Comparison of ENCODE assay signal across 12 mouse cellular contexts in genomic region chr1:159065024-159065423, GRCm38 (mm10).
DNase-seq lines count a peak whose midpoint lies in the region; ATAC-seq and TF ChIP-seq lines count a peak whose summit lies in the region.
"Had no signal": no experiment of that assay in that cellular context is flagged by ENCODE, and none has a peak within 500 bp of the region (broad histone marks: within the 10 kb centered on the region; RNA-seq: fewer than 3 reads in every experiment).

No protein-coding gene starts in this region.

- no peaks in the 10 kb centered on the region for H3K9me3 ChIP-seq in heart, embryonic 11.5 days (replicated peaks; ENCODE audit: control insufficient read depth, low read length)
- no peaks in the 10 kb centered on the region for H3K9me3 ChIP-seq in heart, postnatal 0 days (replicated peaks; ENCODE audit: control insufficient read depth, low read length)
- H3K9me3 ChIP-seq: hindbrain, embryonic 13.5 days; neural tube, embryonic 15.5 days had no signal

- H3K4me1 ChIP-seq in heart, embryonic 11.5 days (ENCODE audit: control insufficient read depth, insufficient read depth, low read length): no peaks in the 10 kb centered on the region
- H3K4me1 ChIP-seq in heart, postnatal 0 days (ENCODE audit: control insufficient read depth, insufficient read depth): no peaks in the 10 kb centered on the region
- H3K4me1 ChIP-seq: hindbrain, embryonic 13.5 days; neural tube, embryonic 15.5 days had no signal

- intact Hi-C loops in gastrocnemius, adult 2 months (cut with DNase I): no loop called here

- H3K9ac ChIP-seq in heart, embryonic 11.5 days (ENCODE audit: low read depth, low read length): no peak overlapping the region
- no peak overlapping the region for H3K9ac ChIP-seq in heart, postnatal 0 days (replicated peaks; ENCODE audit: low read depth, low read length)
- H3K9ac ChIP-seq: hindbrain, embryonic 13.5 days; liver, embryonic 14.5 days; neural tube, embryonic 15.5 days had no signal

- TF ChIP-seq CTCF in heart, postnatal 0 days (IDR thresholded peaks at IDR 0.05; ENCODE audit: low read depth): no peak
- no peak for TF ChIP-seq CTCF in gastrocnemius, adult 2 months (IDR thresholded peaks at IDR 0.05)

- WGBS in heart, embryonic 11.5 days (ENCODE audit: insufficient replicate concordance): 38% methylated on average over 1 of the region's 1 CpGs
- WGBS in heart, postnatal 0 days: 13% methylated on average over 1 of the region's 1 CpGs

- no peak for TF ChIP-seq EP300 in heart, postnatal 0 days (IDR thresholded peaks at IDR 0.05; ENCODE audit: low read depth)

- H3K27ac ChIP-seq in heart, embryonic 11.5 days (ENCODE audit: low read depth, low read length): no peak overlapping the region
- no peak overlapping the region for H3K27ac ChIP-seq in heart, postnatal 0 days (ENCODE audit: low read depth)
- H3K27ac ChIP-seq in gastrocnemius, adult 2 months: no peak overlapping the region
- H3K27ac ChIP-seq: hindbrain, embryonic 13.5 days; liver, embryonic 14.5 days; neural tube, embryonic 15.5 days had no signal

- H3K36me3 ChIP-seq in heart, embryonic 11.5 days (ENCODE audit: control insufficient read depth, insufficient read depth, low read length): no peaks in the 10 kb centered on the region
- no peaks in the 10 kb centered on the region for H3K36me3 ChIP-seq in heart, postnatal 0 days (replicated peaks; ENCODE audit: control insufficient read depth, insufficient read depth, low read length)
- H3K36me3 ChIP-seq: hindbrain, embryonic 13.5 days; neural tube, embryonic 15.5 days had no signal

- ATAC-seq in heart, embryonic 11.5 days (replicated peaks; ENCODE audit: insufficient number of reproducible peaks, low FRiP score, low TSS enrichment): no peak
- peak; percentile 44 for ATAC-seq in heart, postnatal 0 days (ENCODE audit: insufficient read depth, low read depth)

- H3K27me3 ChIP-seq in heart, embryonic 11.5 days (ENCODE audit: control insufficient read depth, insufficient read depth, low read length): no peaks in the 10 kb centered on the region
- H3K27me3 ChIP-seq in heart, postnatal 0 days (ENCODE audit: control insufficient read depth, insufficient read depth, low read length): no peaks in the 10 kb centered on the region
- H3K27me3 ChIP-seq: hindbrain, embryonic 13.5 days; neural tube, embryonic 15.5 days had no signal

- no peak overlapping the region for H3K4me2 ChIP-seq in heart, embryonic 11.5 days
- no peak overlapping the region for H3K4me2 ChIP-seq in heart, postnatal 0 days (ENCODE audit: low read depth, low read length)
- H3K4me2 ChIP-seq: hindbrain, embryonic 13.5 days; neural tube, embryonic 15.5 days had no signal

- H3K4me3 ChIP-seq in heart, embryonic 11.5 days (ENCODE audit: low read depth, low read length): no peak overlapping the region
- no peak overlapping the region for H3K4me3 ChIP-seq in heart, postnatal 0 days (ENCODE audit: low read depth, low read length)
- H3K4me3 ChIP-seq in gastrocnemius, adult 2 months: no peak overlapping the region
- H3K4me3 ChIP-seq: hindbrain, embryonic 13.5 days; neural tube, embryonic 15.5 days had no signal

- peak; percentile 93 for DNase-seq in heart, adult 11 months
- DNase-seq in lung, postnatal 10 days: peak; percentile 2
- no peak for DNase-seq in lung, postnatal 14 days
- no peak for DNase-seq in heart, postnatal 0 days (ENCODE audit: low spot score)
- DNase-seq in kidney, postnatal 4 days: peak; percentile 10 to 19
- DNase-seq in testis, postnatal 14 days (ENCODE audit: low spot score): no peak
- no peak for DNase-seq in gastrocnemius, adult 2 months
- DNase-seq: cerebellum, adult 2 months had no signal

Comparison
In these comparisons a context has a peak if more than half of its experiments do, and no peak if none do; other contexts are left out.
1. DNase-seq: peak in heart, adult 11 months (single experiment), lung, postnatal 10 days (single experiment) and kidney, postnatal 4 days (2 of 2); none in lung, postnatal 14 days (single experiment), heart, postnatal 0 days (single experiment), testis, postnatal 14 days (single experiment) and gastrocnemius, adult 2 months (single experiment).